Mouse (Mus musculus): ENCODE measurements around the gene Nanos3.
A peak's percentile ranks its signal among the peaks of the same experiment; 100 is the strongest.

Nanos3 gene

GRCm38 (mm10) chr8:84185117-84185516, at the start of gene Nanos3:
Gene Nanos3 (minus strand): TSS chr8:84185217.
- no peak for DNase-seq (ENCODE audit: low spot score)

- no peak for DNase-seq (ENCODE audit: low spot score)
These were observed 48.0 kb upstream of the Nanos3 start for GRCm38 (mm10) chr8:84233055-84233454.

GRCm38 (mm10) chr8:84230735-84231134, 45.7 kb upstream of the Nanos3 start:
- no peak for DNase-seq (ENCODE audit: low spot score)

GRCm38 (mm10) chr8:84223322-84224029, 38.5 kb upstream of the Nanos3 start:
- no peak for DNase-seq (ENCODE audit: low spot score)

- DNase-seq (ENCODE audit: low spot score), result no peak
These were observed 37.6 kb upstream of the Nanos3 start for GRCm38 (mm10) chr8:84222566-84223165.

- no peak for DNase-seq (ENCODE audit: low spot score)
These were observed 35.1 kb upstream of the Nanos3 start for GRCm38 (mm10) chr8:84220105-84220504.

- DNase-seq (ENCODE audit: low spot score), result no peak
These were observed 33.1 kb upstream of the Nanos3 start for GRCm38 (mm10) chr8:84218143-84218542.

- DNase-seq (ENCODE audit: low spot score), result no peak
These were observed 32.2 kb upstream of the Nanos3 start for GRCm38 (mm10) chr8:84217206-84217605.

- no peak for DNase-seq (ENCODE audit: low spot score)
These were observed 28.3 kb upstream of the Nanos3 start for GRCm38 (mm10) chr8:84213277-84213676.

GRCm38 (mm10) chr8:84211881-84212563, 27.0 kb upstream of the Nanos3 start:
- no peak for DNase-seq (ENCODE audit: low spot score)

GRCm38 (mm10) chr8:84211202-84211601, 26.2 kb upstream of the Nanos3 start:
- DNase-seq (ENCODE audit: low spot score), result no peak

- peak; percentile 71 for DNase-seq (ENCODE audit: low spot score)
These were observed 25.3 kb upstream of the Nanos3 start for GRCm38 (mm10) chr8:84210167-84210791.

GRCm38 (mm10) chr8:84208381-84209380, 23.7 kb upstream of the Nanos3 start:
- no peak for DNase-seq (ENCODE audit: low spot score)

- DNase-seq (ENCODE audit: low spot score), result no peak
These were observed 22.8 kb upstream of the Nanos3 start for GRCm38 (mm10) chr8:84207811-84208210.

- no peak for DNase-seq (ENCODE audit: low spot score)
These were observed 21.6 kb upstream of the Nanos3 start for GRCm38 (mm10) chr8:84206666-84207065.

- no peak for DNase-seq (ENCODE audit: low spot score)
These were observed 20.1 kb upstream of the Nanos3 start for GRCm38 (mm10) chr8:84205073-84205472.

- no peak for DNase-seq (ENCODE audit: low spot score)
These were observed 19.2 kb upstream of the Nanos3 start for GRCm38 (mm10) chr8:84203975-84204772.

GRCm38 (mm10) chr8:84202938-84203917, 18.2 kb upstream of the Nanos3 start:
- peak; percentile 69 for DNase-seq (ENCODE audit: low spot score)

- DNase-seq (ENCODE audit: low spot score), result no peak
These were observed 17.4 kb upstream of the Nanos3 start for GRCm38 (mm10) chr8:84202466-84202865.
